Mouse (Mus musculus): ENCODE results near the gene Serp1. TPM values are rescaled to one million over a fixed set of nuclear protein-coding genes. Genes with fewer than 3 reads are reported as not detected.

The Serp1 gene
- total RNA-seq (2015; ENCODE audit: low replicate concordance) (39.8 and 39.9 TPM in 2 replicates), total RNA-seq (2017; ENCODE audit: low replicate concordance) (35.8 and 40.0 TPM in 2 replicates)

- ATAC-seq (replicated peaks; ENCODE audit: low FRiP score, poor library complexity, severe bottlenecking): peak; percentile 98
These were observed at the start of gene Serp1, which contains the start of gene Eif2a for GRCm38 (mm10) chr3:58525652-58526407. Gene Serp1 (minus strand): TSS chr3:58525892. Gene Eif2a (plus strand): TSS chr3:58525821.

GRCm38 (mm10) chr3:58570821-58571220 is 45.1 kb upstream of the Serp1 start:
- ATAC-seq (replicated peaks; ENCODE audit: low FRiP score, poor library complexity, severe bottlenecking): no peak

GRCm38 (mm10) chr3:58561437-58561836 is 35.7 kb upstream of the Serp1 start:
- no peak for ATAC-seq (replicated peaks; ENCODE audit: low FRiP score, poor library complexity, severe bottlenecking)

- ATAC-seq (replicated peaks; ENCODE audit: low FRiP score, poor library complexity, severe bottlenecking): no peak
These were observed 34.2 kb upstream of the Serp1 start for GRCm38 (mm10) chr3:58559887-58560286.

- no peak for ATAC-seq (replicated peaks; ENCODE audit: low FRiP score, poor library complexity, severe bottlenecking)
These were observed 31.0 kb upstream of the Serp1 start for GRCm38 (mm10) chr3:58556649-58557048.

GRCm38 (mm10) chr3:58552001-58552811 is 26.5 kb upstream of the Serp1 start:
- ATAC-seq (replicated peaks; ENCODE audit: low FRiP score, poor library complexity, severe bottlenecking): no peak

- ATAC-seq (replicated peaks; ENCODE audit: low FRiP score, poor library complexity, severe bottlenecking): no peak
These were observed 10.9 kb upstream of the Serp1 start for GRCm38 (mm10) chr3:58536573-58536972.

- ATAC-seq (replicated peaks; ENCODE audit: low FRiP score, poor library complexity, severe bottlenecking): peak; percentile 58
These were observed 681 bp upstream of the Serp1 start for GRCm38 (mm10) chr3:58526408-58526737.

GRCm38 (mm10) chr3:58525166-58525565 is 526 bp downstream of the Serp1 start:
- ATAC-seq (replicated peaks; ENCODE audit: low FRiP score, poor library complexity, severe bottlenecking): peak; percentile 23

GRCm38 (mm10) chr3:58524246-58524645 is 1.4 kb downstream of the Serp1 start:
- no peak for ATAC-seq (replicated peaks; ENCODE audit: low FRiP score, poor library complexity, severe bottlenecking)

GRCm38 (mm10) chr3:58523386-58523785 is 2.3 kb downstream of the Serp1 start:
- ATAC-seq (replicated peaks; ENCODE audit: low FRiP score, poor library complexity, severe bottlenecking): no peak

- ATAC-seq (replicated peaks; ENCODE audit: low FRiP score, poor library complexity, severe bottlenecking): no peak
These were observed 4.3 kb downstream of the Serp1 start for GRCm38 (mm10) chr3:58521361-58521760.

- no peak for ATAC-seq (replicated peaks; ENCODE audit: low FRiP score, poor library complexity, severe bottlenecking)
These were observed 5.4 kb downstream of the Serp1 start for GRCm38 (mm10) chr3:58520286-58520685.

GRCm38 (mm10) chr3:58519536-58519935 is 6.2 kb downstream of the Serp1 start:
- ATAC-seq (replicated peaks; ENCODE audit: low FRiP score, poor library complexity, severe bottlenecking): no peak

- no peak for ATAC-seq (replicated peaks; ENCODE audit: low FRiP score, poor library complexity, severe bottlenecking)
These were observed 6.7 kb downstream of the Serp1 start for GRCm38 (mm10) chr3:58518962-58519361.

- ATAC-seq (replicated peaks; ENCODE audit: low FRiP score, poor library complexity, severe bottlenecking): no peak
These were observed 7.9 kb downstream of the Serp1 start for GRCm38 (mm10) chr3:58517800-58518199.

- ATAC-seq (replicated peaks; ENCODE audit: low FRiP score, poor library complexity, severe bottlenecking): no peak
These were observed 8.4 kb downstream of the Serp1 start for GRCm38 (mm10) chr3:58517258-58517657.

- no peak for ATAC-seq (replicated peaks; ENCODE audit: low FRiP score, poor library complexity, severe bottlenecking)
These were observed 9.1 kb downstream of the Serp1 start for GRCm38 (mm10) chr3:58516602-58516976.

GRCm38 (mm10) chr3:58515947-58516601 is 9.6 kb downstream of the Serp1 start:
- ATAC-seq (replicated peaks; ENCODE audit: low FRiP score, poor library complexity, severe bottlenecking): no peak

GRCm38 (mm10) chr3:58513483-58513882 is 12.2 kb downstream of the Serp1 start:
- ATAC-seq (replicated peaks; ENCODE audit: low FRiP score, poor library complexity, severe bottlenecking): no peak

- no peak for ATAC-seq (replicated peaks; ENCODE audit: low FRiP score, poor library complexity, severe bottlenecking)
These were observed 13.0 kb downstream of the Serp1 start for GRCm38 (mm10) chr3:58512740-58513139.
